Mouse (Mus musculus): ENCODE data around the gene Gtf2f1.
A peak's percentile ranks its signal among the peaks of the same experiment; 100 is the strongest.

Gtf2f1 gene

GRCm38 (mm10) chr17:57003994-57004393, 7.1 kb downstream of the Gtf2f1 start:
- no peak for DNase-seq (ENCODE audit: low spot score)

- no peak for DNase-seq (ENCODE audit: low spot score)
These were observed 9.9 kb downstream of the Gtf2f1 start for GRCm38 (mm10) chr17:57001228-57001627.

- DNase-seq (ENCODE audit: low spot score), result no peak
These were observed 11.0 kb downstream of the Gtf2f1 start, which contains the start of gene Pspn for GRCm38 (mm10) chr17:56999968-57000609. Gene Pspn, minus strand, starts transcription at chr17:57000018.

GRCm38 (mm10) chr17:56999414-56999813, 11.7 kb downstream of the Gtf2f1 start:
- peak; percentile 5 for DNase-seq (ENCODE audit: low spot score)

GRCm38 (mm10) chr17:56997029-56997667, 13.9 kb downstream of the Gtf2f1 start, which contains the start of gene Alkbh7:
Gene Alkbh7, plus strand, starts transcription at chr17:56997339.
- DNase-seq (ENCODE audit: low spot score), result peak; percentile 96

GRCm38 (mm10) chr17:56996506-56996905, 14.6 kb downstream of the Gtf2f1 start:
- DNase-seq (ENCODE audit: low spot score), result no peak

GRCm38 (mm10) chr17:56995046-56995445, 16.0 kb downstream of the Gtf2f1 start:
- DNase-seq (ENCODE audit: low spot score), result no peak

- DNase-seq (ENCODE audit: low spot score), result no peak
These were observed 20.1 kb downstream of the Gtf2f1 start for GRCm38 (mm10) chr17:56990966-56991365.

- peak; percentile 97 for DNase-seq (ENCODE audit: low spot score)
These were observed 20.9 kb downstream of the Gtf2f1 start, which contains the start of gene Clpp for GRCm38 (mm10) chr17:56990115-56990746. Gene Clpp, plus strand, starts transcription at chr17:56990305.

- DNase-seq (ENCODE audit: low spot score), result peak; percentile 84
These were observed 21.5 kb downstream of the Gtf2f1 start for GRCm38 (mm10) chr17:56989467-56990114.

GRCm38 (mm10) chr17:56988921-56989430, 22.1 kb downstream of the Gtf2f1 start:
- DNase-seq (ENCODE audit: low spot score), result no peak

- DNase-seq (ENCODE audit: low spot score), result no peak
These were observed 22.6 kb downstream of the Gtf2f1 start for GRCm38 (mm10) chr17:56988441-56988840.

- no peak for DNase-seq (ENCODE audit: low spot score)
These were observed 24.8 kb downstream of the Gtf2f1 start for GRCm38 (mm10) chr17:56986105-56986805.

- DNase-seq (ENCODE audit: low spot score), result no peak
These were observed 25.4 kb downstream of the Gtf2f1 start for GRCm38 (mm10) chr17:56985656-56986055.

GRCm38 (mm10) chr17:56984886-56985285, 26.2 kb downstream of the Gtf2f1 start:
- no peak for DNase-seq (ENCODE audit: low spot score)

- no peak for DNase-seq (ENCODE audit: low spot score)
These were observed 29.1 kb downstream of the Gtf2f1 start, which contains the start of gene Acer1 for GRCm38 (mm10) chr17:56982013-56982412. Gene Acer1, minus strand, starts transcription at chr17:56982126.

- no peak for DNase-seq (ENCODE audit: low spot score)
These were observed 30.0 kb downstream of the Gtf2f1 start for GRCm38 (mm10) chr17:56981049-56981448.

- DNase-seq (ENCODE audit: low spot score), result no peak
These were observed 31.6 kb downstream of the Gtf2f1 start for GRCm38 (mm10) chr17:56979524-56979923.

GRCm38 (mm10) chr17:56976531-56977390, 34.3 kb downstream of the Gtf2f1 start:
- DNase-seq (ENCODE audit: low spot score), result no peak

GRCm38 (mm10) chr17:56975391-56975790, 35.7 kb downstream of the Gtf2f1 start:
- no peak for DNase-seq (ENCODE audit: low spot score)
